Mouse (Mus musculus): ENCODE results near the gene Dglucy.

Dglucy gene

GRCm38 (mm10) chr12:100878556-100878955 is 99.7 kb downstream of the Dglucy start:
- no peak for DNase-seq (ENCODE audit: low read depth)

GRCm38 (mm10) chr12:100883168-100883567 is 104.3 kb downstream of the Dglucy start:
- DNase-seq (ENCODE audit: low read depth): no peak

GRCm38 (mm10) chr12:100885585-100885984 is 106.7 kb downstream of the Dglucy start:
- DNase-seq (ENCODE audit: low read depth): no peak

- DNase-seq (ENCODE audit: low read depth): no peak
Observed at GRCm38 (mm10) chr12:100886877-100887276, 108.0 kb downstream of the Dglucy start.

GRCm38 (mm10) chr12:100887801-100888258 is 109.0 kb downstream of the Dglucy start:
- no peak for DNase-seq (ENCODE audit: low read depth)

GRCm38 (mm10) chr12:100890548-100890947 is 111.7 kb downstream of the Dglucy start:
- no peak for DNase-seq (ENCODE audit: low read depth)

- DNase-seq (ENCODE audit: low read depth): no peak
Observed at GRCm38 (mm10) chr12:100895504-100895903, 116.6 kb downstream of the Dglucy start.

GRCm38 (mm10) chr12:100896661-100897060 is 117.8 kb downstream of the Dglucy start:
- DNase-seq (ENCODE audit: low read depth): no peak

GRCm38 (mm10) chr12:100897736-100898650 is 119.1 kb downstream of the Dglucy start:
- no peak for DNase-seq (ENCODE audit: low read depth)

GRCm38 (mm10) chr12:100899111-100899640 is 120.3 kb downstream of the Dglucy start:
- no peak for DNase-seq (ENCODE audit: low read depth)

GRCm38 (mm10) chr12:100900901-100901300 is 122.0 kb downstream of the Dglucy start:
- DNase-seq (ENCODE audit: low read depth): no peak

- no peak for DNase-seq (ENCODE audit: low read depth)
Observed at GRCm38 (mm10) chr12:100901386-100901785, 122.5 kb downstream of the Dglucy start.

- DNase-seq (ENCODE audit: low read depth): no peak
Observed at GRCm38 (mm10) chr12:100903761-100904160, 124.9 kb downstream of the Dglucy start.

GRCm38 (mm10) chr12:100906861-100907260 is 128.0 kb downstream of the Dglucy start:
- no peak for DNase-seq (ENCODE audit: low read depth)

- no peak for DNase-seq (ENCODE audit: low read depth)
Observed at GRCm38 (mm10) chr12:100907598-100908297, 128.9 kb downstream of the Dglucy start, which contains the start of gene Gpr68. Gene Gpr68, minus strand, starts transcription at chr12:100908198.

- no peak for DNase-seq (ENCODE audit: low read depth)
Observed at GRCm38 (mm10) chr12:100908298-100909034, 129.6 kb downstream of the Dglucy start.

GRCm38 (mm10) chr12:100909765-100910164 is 130.9 kb downstream of the Dglucy start:
- no peak for DNase-seq (ENCODE audit: low read depth)

- no peak for DNase-seq (ENCODE audit: low read depth)
Observed at GRCm38 (mm10) chr12:100910731-100911130, 131.9 kb downstream of the Dglucy start.

GRCm38 (mm10) chr12:100924646-100925339 is 145.9 kb downstream of the Dglucy start:
- DNase-seq (ENCODE audit: low read depth): no peak

GRCm38 (mm10) chr12:100925644-100926619 is 147.1 kb downstream of the Dglucy start:
- peak; percentile 66 for DNase-seq (ENCODE audit: low read depth)

Data from c-Kit-positive CD71-positive TER-119-negative erythroid progenitor cells, embryonic 14.5 days (primary cell).